Mouse (Mus musculus) right cerebral cortex, postnatal 4 days (tissue): ENCODE results near the gene Slc25a47.
"Not testable (repeated sequence)": the region's sequence is repeated elsewhere in the genome, so short reads cannot be mapped to it uniquely, and the experiment has no call there.

Experiments used
- DNase-seq: peaks from one replicate; pipeline ENCODE4 v3.0.0-alpha.2; 2022

Slc25a47 gene

DNA sequence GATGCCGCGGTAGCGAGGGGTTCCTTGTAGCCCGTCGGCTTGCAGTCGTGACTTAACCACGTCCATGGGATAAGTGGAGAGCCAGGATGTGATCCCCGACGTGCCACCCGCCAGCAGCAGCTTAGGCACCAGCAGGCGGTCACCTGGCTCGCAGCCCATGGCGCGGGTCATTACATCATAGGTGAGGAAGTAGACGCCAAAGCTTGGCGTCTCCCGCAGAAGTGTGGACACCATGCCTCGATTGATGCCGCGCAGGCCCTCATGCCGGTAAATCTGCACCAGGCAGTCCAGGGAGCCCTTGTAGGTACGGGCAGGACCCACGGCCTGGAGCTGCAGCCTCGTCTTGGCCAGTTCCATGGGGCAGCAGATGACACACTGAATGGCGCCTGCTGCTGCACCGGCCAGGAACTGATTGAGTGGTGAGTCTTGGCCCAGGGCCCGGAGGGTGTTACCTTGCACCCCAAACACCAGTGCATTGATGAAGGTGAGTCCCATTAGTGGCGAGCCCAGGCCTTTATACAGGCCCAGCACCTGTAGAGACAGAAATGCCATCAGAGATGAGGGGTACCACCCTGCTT is 8.8 kb upstream of the Slc25a47 start:
- DNase-seq, result no peak

DNA sequence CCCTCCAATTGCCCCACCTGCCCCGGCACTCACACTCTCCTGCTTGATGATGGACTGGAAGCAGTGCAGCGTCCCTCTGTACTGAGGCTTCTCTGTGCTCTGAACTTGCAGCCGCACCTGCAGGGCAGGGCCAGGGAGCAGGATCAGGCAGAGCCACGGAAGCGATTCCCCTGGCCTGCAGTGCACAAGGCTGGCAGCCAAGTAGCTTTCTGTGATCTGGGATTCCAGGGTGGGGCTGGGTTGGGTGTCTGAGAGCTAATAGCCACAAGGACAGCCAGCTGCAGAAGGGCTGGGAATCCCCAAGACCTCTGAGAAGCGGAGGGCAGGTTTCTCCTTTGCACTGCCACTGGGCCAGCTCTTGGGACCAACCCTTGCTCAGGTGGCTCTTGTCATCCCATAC is 8.2 kb upstream of the Slc25a47 start:
- no peak for DNase-seq

DNA sequence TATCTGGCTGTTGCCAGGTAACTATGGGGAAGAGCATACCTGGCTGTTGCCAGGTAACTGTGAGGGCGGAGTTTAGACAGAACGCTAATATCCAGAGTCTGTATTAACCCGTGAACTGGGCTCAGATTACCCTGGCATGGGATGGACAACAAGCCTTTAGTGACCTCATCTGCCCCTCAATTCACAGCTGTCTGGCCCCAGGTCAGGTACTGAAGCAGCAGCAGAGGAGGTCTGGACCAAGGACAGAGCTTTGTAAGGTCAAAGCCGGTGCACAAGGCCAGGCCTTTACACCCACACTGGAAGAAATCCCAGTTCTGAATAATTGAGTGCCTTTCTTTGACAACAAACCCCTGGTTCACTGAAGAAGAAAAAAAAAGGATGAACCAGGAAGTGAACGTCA is 6.2 kb upstream of the Slc25a47 start:
- DNase-seq, result no peak

DNA sequence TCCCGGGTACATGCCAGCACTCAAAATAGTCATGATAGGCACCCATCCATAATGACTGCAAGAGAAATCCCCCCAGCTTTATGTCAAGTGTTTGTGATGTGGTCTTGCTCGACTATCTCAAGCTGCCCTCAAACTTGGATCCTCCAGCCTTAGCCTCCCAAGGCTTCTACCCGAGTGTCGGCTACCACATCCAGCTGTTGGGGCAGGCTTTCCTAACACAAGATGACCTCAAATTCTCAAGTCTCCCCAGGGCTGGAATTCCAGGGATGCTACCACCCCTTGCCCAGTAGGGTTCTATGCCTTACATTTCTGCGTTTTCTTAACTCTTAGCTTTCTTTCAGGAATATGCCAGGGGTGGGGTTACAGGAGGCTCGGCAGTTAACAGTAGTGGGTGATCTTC is 5.5 kb upstream of the Slc25a47 start:
- no peak for DNase-seq

DNA sequence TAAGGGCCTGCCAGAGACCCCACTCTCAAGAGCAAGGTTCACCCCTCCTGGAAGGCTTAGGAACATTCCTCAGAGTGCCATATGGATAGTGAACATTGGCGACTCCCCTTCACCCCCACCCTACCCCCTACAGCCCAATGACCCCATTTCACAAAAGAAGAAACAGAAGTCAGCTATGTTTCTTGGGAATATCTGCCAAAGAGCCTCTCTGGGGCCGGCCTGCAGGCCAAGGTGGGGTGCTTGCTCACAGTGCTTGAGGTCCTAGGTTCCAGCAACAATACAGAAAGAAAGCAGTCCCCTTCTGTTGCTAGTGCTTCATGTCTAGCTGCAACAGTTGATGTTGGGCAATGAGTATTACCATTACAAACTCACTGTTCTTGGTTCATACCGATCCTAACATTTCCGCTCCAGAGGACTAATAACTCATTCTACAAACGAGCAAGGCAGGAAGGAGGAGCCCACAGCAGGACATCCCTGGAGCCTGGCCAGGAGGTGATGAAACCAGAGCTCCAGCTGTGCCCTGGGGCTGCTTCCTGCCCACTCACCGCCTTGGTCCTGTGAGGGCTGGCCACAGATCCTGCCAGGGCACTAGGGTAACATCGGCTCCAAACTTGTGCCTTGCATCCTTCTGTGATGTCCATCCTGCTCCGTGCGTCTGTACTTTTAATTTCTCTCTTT is 3.7 kb upstream of the Slc25a47 start:
- DNase-seq, result peak; percentile 33

DNA sequence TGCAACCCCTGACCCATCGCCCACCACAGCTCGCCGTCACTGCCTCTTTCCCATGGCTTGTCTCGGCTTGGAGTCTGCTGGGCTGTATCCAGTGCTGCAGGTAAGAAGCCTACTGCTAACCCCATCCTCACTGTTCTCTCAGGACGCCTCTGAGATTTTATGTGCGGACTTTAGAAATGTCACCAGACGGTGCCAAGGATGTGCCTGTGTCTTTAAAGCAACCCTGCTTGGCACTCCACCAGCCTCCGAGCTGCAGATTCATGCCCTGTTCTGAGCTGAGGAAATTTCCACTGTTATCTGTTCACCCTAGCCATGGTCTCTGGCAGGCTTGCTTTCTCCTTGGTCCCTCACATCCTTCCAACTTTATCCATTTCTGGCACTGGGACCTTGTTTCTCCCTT is 3.0 kb upstream of the Slc25a47 start:
- no peak for DNase-seq

DNA sequence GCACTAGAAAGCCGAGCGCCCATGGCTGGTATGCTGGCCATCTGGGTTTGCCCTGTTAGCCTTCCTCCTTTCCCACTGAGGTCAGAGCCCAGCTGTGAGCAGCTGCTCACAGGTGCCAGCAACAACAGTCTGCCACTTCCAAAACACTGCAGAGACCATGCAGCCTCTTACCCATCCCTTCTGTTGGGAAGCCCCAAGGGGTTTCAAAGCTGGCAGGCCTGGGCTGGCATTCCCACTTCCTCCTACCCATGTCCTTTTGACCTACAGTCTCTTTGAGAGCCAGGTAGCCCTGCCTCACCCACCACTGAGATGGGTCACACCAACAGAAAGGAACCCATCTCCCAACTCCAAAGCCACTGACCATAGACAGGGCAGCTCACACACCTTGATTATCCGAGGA is 2.4 kb upstream of the Slc25a47 start:
- no peak for DNase-seq

DNA sequence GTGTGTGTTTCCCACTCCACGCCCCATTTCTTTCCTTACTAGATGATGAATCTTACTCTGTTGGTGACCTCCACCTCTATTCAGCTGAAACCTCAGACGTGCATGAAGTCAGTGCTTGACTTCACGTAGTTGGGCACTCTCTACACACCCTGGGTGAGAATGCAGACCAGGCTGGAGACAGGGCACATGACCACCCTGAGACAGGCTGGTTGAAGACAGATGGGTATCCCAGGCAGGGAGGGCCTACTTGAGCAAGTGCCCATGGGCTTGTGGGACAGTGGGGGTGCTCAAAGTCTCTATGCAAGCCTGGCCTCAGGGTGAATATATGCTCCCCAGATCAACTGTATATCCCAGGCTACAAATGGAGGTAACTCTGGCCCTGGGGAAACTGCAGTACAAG is 1.5 kb upstream of the Slc25a47 start:
- no peak for DNase-seq

DNA sequence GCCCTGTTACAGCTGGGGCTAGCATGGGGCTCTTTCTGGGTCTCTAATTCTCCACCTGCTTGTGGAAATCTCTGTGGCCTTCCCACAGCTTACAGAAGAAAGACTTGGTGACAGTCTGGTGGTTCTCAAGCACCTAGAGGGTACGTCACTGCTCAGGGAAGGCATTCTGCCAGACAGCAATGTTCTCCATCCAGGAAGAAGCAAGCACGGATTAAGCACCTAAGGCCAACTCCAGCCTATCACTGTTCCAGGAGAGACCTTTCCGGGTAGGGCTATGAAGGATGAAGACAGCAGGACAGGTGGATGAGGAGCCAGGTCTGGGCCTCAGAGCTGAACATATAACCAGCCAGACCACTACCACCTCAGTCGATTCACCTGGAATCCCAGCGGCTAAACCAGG is 1.1 kb upstream of the Slc25a47 start:
- DNase-seq, result no peak

DNA sequence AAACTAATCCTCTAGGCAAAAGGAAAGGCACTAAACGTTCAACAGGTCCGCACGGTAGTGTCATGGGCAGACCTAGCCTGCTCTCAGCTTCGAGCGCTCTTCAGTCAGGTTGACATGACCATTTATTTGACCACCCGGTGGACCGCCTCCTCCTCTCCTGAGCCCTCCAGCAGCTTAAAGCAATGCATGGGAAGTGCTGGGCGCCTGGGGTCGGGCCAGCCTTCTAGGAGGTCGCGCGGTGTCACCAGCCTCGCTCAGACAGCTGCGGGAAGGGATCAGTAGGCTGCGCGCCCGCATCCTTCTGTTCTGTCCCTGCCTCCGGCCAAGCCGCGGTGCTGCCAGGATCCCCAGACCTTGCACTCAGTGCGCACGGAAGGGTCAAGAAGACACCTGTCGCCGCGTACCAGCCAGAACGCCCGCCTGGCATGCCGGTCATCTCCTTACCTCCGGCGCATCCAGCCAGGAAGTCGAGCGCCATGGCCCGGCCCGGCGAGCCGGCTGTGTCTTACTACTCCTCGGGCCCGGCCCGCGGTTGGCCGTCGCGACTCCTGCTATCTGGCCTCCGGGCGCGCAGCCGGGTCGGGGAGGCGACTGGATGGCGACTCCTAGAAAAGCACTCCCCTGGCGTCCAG is 522 bp upstream of the Slc25a47 start:
- no peak for DNase-seq

DNA sequence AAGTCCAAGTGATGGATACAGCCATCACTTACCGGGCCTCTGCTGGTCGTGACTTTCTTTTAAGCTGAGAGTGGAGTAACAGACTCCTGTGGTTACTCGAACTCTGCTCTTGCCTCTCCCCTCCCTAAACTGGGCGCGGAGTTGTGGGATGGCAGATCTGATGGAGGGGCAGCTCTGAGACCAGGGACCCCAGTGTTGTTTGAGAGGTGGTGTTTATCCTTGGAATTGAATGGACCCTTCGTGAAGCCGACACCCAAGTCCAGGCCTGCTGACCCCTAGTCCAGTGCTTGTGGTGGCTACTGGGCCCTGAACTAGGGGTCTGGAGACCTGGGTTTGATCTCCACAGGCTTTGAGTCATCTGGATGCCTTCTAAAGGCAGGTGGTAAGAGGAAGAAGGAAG is 876 bp downstream of the Slc25a47 start:
- DNase-seq, result no peak

DNA sequence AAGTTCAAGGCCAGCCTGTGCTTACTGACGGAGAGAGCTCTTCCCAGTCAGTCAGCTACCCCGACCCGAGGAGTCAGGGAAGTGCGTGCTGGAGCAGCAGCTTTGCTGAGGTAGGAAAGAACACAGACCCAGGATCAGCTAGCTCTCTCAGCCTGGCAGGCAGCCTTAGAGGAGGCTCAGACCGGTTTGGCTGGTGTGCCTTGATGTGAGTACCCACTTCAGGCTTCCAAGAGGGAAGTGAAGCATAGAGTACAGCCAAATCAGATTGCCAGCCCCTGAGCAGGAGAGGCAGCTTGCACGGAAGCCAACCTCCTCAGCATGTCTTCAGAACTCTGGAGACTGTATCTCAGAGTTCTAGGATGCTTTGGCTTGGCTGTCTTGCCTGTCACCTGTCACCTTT is 5.3 kb downstream of the Slc25a47 start:
- DNase-seq, result no peak

DNA sequence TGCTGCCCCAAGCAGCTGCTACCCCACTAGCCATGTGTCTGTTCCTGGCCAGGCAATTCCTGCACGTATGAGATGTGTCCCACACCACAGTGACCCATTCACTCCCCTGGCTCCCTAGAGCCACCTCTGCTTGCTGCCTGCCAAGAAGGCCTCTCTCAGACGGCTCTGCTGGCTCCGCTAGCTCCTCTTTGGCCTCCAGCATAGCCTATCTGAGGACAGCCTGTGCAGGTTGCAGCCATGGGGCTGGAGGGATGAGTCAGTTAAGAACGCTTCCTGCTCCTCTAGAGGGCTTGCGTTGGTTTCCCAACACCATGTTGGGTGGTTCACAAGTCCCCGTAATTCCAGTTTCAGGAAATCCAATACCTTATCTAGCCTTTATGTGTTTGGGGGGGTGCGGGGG is 6.8 kb downstream of the Slc25a47 start:
- DNase-seq, result no peak

DNA sequence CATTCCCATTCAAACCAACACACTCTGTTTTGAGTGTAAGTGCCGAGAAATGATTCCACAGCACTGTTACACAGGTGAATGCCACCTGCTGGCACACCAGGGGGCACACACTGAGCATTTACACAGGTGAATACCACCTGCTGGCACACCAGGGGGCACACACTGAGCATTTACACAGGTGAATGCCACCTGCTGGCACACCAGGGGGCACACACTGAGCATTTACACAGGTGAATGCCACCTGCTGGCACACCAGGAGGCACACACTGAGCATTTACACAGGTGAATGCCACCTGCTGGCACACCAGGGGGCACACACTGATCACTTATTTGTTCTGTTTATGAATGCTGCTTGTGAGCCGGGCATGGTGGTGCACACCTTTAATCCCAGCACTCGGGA is 12.2 kb downstream of the Slc25a47 start:
- not testable (repeated sequence) for DNase-seq

DNA sequence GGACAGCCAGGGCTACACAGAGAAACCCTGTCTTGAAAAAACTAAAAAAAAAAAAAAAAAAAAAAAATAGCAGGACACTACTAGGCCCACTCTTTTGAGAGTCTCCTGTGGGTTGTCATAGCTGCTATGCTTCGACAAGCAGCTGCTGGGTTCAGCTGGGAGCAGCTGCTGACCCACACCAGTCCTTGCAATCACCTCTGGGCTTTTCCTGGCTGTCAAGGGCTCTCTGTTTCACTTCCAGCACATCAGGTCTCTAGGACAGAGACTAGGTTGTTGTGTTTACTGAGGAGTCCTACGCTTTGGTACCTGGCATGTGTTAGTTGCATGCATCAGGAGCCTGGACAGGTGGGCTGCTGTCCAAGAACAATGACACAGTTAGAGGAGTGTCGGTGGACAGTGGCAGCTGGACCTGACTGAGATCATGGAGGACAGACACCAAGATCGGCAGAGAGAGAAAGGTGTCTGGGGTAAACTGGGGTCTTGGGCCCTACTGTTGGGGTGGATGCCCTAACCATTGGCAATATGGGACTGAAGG is 13.7 kb downstream of the Slc25a47 start:
- DNase-seq, result no peak

DNA sequence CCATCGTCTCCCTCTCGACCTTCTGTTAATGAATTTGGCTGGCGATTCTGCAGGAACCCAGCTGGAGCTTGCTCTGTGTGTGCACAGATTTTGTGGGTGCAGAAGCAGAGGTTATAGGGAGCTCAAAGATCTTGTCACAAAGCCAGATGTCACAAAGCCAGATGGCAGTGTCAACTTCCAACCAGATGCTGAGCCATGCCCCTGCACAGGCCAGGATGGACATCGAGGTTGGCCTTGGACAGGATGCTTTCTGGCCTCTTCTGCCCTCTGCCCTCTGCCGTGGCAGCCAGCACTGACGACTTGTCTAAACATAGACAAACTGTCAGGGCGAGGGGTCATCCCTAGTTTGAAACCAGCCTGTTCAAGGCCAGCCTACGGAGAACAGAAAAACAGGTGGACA is 14.3 kb downstream of the Slc25a47 start:
- no peak for DNase-seq

DNA sequence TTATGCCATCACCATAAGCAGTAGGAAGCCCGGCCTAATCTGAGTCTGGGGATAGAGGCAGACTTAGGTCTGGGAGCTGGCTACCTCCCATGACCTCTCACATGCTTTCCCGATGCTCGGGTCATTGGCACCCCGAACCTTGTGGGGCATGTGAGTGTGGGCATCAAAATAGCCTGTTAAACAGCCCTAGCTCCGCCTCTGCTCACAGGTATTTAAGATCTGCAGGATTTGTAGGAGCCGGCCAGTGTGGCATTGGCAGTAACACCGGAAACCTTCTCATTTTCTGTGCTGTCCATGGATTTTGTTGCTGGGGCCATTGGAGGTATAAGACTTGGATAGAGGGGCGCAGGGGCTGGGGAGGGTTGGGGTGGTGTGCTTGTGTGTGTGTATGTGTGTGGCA is 15.0 kb downstream of the Slc25a47 start:
- no peak for DNase-seq

DNA sequence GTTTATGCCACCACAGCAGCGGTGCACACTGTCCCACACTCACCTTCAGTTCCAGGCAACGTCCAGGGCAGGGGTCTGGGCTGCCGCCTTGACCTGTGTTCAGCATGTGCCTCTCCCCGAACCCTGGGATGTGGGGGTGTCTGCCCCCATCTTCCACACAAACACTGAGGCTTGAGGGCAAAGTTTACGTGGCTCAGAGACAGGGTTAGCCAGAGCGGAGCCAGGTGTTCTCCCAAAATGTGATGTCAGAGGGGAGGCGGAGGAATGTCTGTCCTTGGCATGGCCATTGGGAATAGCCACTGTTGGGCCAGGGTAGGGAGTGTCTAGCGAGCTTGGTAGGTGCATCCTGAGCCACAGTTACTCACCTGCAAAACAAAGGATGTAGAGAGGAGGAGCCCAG is 17.0 kb downstream of the Slc25a47 start:
- DNase-seq, result no peak

DNA sequence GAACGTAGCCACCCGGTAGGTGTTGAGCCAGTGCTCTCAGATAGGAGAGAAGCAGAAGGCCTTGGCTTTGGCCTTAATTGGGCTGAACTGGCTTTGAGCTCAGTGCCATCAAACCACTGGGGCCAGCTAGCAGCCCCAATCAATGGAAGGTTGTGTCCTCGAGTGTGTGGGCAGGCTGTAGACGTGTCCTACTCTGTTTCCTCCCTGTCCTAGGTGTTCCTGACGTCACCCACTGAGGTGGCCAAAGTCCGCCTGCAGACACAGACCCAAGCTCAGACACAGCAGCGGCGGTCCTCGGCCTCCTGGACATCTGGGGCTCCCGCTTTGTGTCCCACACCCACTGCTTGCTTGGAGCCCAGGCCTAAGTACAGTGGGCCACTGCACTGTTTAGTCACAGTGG is 19.2 kb downstream of the Slc25a47 start:
- DNase-seq, result no peak

DNA sequence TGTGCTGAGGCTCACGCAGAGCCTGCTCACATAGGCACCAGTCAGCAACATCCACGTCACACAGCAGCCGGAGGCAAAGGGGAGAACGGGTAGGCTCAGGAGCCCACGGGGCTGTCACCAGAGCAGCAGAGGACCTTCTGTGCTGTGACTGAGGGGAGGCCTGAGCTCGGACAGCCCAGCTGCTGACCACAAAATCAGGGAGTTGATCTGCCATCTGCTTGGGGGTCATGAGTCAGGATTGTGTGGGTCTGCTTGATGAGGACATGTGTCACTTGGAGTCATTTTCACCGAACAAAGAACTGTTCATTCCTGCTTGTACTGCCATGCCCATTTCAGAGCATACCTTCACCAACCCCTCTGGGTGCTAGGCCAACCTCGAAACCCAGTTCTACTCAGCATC is 20.3 kb downstream of the Slc25a47 start:
- no peak for DNase-seq

DNA sequence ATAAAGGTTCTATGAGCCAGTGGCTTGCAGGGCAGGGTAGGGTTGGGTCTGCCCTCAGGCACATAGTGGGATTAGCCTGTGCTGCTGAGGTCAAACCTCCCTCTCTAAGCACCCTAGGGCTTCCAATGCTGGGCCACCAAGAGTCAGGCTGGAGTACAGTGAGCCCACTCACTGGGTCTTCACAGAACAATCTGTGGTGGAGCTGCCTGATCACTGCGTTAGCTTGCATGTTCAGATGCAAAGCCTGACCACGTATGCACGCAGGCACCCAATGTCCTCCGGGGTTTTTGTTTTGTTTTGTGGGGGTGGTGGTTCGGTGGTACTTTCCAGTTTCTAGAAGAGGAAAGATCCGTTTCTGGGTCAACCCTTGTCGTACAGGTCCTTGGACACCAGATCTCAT is 21.3 kb downstream of the Slc25a47 start:
- no peak for DNase-seq

DNA sequence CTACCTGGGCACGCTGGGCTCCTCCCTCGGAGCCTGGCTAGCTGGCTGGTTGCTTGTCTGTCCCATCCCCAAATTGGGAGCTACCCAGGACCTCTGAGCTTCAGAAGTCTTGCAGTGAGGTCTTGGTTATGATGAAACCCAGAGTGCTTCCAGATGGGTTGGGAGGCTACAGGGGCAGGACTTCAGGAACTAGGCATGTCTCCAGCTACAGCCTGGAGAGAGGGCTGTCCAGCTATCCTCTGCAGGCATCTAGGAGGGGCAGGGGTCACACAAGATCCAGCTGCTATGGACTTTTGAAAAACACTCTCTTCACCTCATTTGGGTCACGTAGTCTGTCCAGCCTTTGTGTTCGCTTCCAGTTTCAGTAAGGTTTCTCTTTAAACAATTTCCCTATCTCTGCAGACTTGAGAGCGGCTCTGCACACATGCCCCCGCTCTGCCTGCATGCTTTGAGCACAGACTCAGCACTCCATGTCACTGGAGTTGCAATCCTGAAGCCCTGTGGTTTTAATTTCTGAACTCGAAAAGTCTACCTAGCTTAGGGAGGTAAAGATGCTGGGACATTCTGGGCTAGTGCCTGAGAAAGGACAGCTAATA is 21.8 kb downstream of the Slc25a47 start:
- no peak for DNase-seq

DNA sequence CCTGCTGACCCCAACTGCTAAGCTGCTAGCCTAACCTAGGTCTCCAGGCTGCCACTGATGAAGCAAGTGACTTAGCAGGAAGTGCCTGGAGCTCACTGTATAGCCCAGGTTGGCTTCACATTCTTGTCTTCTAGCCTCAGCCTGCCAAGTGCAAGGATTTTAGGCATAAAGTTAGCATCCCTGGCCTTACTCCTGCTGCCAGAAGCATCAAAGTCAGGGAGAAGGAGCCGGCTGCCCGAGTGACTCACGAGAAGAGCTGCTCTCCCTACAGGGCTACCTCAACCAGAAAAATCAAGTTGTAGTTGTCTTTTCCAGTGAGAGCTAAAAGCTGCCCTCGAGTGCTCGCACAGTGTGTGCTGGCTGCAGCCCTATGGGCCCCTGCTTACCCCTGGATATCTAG is 22.6 kb downstream of the Slc25a47 start:
- no peak for DNase-seq

DNA sequence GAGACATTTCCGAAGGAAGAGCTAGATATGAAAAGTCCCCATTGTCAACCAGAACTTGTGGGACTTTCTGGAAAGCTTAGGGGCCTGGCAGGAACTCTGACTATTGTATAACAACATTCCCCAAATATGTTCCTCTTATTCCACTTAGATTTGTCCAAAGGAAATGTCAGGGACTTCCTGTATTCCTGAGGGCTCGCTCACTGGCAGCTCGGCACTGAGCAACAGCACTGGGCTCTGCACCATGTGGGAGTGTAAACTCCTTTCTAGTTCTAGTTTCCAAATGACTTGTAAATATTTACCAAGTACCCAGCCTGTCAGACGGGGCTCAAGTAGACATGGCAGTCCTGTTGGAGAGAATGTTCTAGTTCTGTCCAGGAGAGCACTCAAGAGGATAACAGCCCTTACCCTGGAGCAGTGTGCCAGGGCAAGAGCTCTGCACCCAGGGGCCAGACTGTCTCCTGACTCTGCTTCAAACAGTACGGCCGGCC is 29.2 kb downstream of the Slc25a47 start:
- DNase-seq, result no peak
